Mouse (Mus musculus): ENCODE measurements around the gene Ankra2.

Gene Ankra2

DNA sequence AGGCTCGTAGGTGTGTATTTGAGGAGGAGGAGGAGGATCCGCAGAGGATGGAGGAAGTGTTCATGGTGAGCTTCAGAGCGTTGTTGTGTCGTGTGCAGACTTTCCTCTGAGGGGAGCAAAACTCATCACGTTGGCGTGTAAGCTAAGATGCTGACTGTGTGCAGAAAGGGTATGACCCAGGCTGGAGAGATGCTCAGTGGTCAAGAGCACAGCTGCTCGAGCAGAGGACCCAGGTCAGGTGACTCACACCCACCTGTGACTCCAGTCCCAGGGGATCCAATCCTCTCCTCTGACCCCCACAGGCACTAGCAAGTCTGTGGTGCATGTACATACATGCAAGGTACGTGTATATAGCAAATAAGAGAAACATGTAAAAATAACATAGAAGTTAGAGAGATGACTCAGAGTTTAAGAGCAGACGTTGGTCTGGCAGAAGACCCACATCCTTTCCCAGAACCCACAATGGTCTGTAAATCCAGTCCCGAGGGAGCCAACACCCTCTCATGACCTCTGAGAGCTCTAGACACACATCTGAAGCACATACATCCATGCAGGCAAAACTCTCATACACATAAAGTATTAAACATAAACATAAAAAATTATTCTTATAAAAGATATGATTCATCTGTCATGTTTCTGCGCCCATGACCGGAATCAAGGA, 18.2 kb downstream of the Ankra2 start:
- in situ Hi-C loops (cut with MboI; ENCODE audit: low pct_unique_long_range_greater_than_20kb in 1 of 2, low sequenced_read_pairs in 2 of 2, unreplicated experiment in 1 of 2): no loop called here

DNA sequence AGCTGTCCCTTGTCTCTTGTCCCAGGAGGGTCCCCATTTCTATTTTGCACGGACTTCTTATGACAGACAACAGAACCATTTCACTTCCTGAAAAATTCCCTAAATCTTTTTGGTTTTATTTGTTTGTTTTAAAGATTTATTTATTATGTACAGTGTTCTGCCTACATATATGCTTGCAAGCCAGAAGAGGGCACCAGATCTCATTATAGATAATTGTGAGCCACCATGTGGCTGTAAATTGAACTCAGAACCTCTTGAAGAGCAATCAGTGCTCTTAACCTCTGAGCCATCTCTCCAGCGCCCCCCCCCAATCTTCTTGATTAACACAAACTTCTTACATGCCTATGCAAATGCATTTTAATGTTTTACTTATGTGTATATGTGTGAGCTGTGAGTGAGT, 27.8 kb downstream of the Ankra2 start:
- in situ Hi-C loops (cut with MboI; ENCODE audit: low pct_unique_long_range_greater_than_20kb in 1 of 2, low sequenced_read_pairs in 2 of 2, unreplicated experiment in 1 of 2): no loop called here

DNA sequence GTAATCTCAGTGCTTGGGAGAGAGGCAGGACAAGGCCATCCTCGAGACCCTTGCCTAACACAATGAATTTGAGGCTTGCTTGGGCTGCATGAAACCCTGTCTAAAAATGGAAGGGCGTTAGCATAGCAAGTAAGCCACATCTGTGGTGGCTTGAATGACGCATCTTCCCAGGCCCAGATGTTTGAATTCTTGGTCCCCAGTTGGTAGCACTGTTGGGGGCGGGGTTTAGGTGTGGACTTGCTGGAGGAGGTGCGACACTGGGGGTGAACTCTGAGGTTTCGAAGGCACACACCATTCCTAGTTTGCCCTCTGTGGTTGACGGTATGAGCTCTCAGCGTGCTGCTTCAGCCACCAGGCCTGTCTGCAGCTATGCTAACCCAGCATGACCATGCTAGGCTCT, 28.8 kb downstream of the Ankra2 start:
- in situ Hi-C loops (cut with MboI; ENCODE audit: low pct_unique_long_range_greater_than_20kb in 1 of 2, low sequenced_read_pairs in 2 of 2, unreplicated experiment in 1 of 2): no loop called here

DNA sequence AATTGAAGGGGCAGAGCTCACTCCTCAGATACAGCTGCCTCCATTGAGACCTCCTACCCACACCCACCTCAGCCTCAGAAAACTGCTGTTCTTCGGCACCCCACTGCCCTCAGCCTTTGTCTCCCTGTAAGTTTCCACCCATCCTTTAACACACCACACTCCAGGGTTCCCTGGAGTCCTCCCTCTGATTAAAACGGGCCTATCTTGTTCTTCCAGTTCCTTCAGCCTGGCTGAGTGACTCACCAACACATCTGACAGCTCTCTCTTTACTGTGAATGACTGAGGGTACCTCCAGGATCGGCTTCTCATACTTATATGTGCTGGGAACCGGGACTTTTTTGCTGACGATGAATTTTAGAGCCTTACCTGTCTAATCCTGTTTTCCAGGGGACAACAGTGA, 33.2 kb downstream of the Ankra2 start:
- in situ Hi-C loops (cut with MboI; ENCODE audit: low pct_unique_long_range_greater_than_20kb in 1 of 2, low sequenced_read_pairs in 2 of 2, unreplicated experiment in 1 of 2): no loop called here

DNA sequence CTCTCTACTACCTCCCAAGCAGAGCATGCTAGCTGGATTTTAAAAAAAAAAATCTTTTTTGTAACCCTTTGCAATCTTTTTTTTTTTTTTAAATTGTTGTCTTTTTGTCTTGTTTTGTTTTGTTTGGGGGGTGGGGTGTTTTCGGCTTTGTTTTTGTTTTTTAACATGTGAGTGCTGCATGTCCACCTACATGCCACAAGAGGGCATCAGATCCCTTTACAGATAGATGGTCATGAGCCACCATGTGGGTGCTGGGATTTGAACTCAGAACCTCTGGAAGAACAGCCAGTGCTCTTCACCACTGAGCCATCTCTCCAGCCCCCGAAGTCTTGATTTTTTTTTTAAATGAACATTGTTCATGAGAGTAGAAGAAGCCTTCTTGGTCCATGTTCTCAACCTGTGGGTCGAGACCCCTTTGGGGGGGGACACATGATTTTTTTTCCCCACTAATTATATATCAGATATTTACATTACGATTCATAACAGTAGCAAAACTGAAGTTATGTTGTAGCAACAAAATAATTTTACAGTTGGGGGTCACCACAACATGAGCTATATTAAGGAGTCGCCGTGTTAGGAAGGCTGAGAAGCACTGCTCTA, 35.1 kb downstream of the Ankra2 start:
- in situ Hi-C loops (cut with MboI; ENCODE audit: low pct_unique_long_range_greater_than_20kb in 1 of 2, low sequenced_read_pairs in 2 of 2, unreplicated experiment in 1 of 2): no loop called here

DNA sequence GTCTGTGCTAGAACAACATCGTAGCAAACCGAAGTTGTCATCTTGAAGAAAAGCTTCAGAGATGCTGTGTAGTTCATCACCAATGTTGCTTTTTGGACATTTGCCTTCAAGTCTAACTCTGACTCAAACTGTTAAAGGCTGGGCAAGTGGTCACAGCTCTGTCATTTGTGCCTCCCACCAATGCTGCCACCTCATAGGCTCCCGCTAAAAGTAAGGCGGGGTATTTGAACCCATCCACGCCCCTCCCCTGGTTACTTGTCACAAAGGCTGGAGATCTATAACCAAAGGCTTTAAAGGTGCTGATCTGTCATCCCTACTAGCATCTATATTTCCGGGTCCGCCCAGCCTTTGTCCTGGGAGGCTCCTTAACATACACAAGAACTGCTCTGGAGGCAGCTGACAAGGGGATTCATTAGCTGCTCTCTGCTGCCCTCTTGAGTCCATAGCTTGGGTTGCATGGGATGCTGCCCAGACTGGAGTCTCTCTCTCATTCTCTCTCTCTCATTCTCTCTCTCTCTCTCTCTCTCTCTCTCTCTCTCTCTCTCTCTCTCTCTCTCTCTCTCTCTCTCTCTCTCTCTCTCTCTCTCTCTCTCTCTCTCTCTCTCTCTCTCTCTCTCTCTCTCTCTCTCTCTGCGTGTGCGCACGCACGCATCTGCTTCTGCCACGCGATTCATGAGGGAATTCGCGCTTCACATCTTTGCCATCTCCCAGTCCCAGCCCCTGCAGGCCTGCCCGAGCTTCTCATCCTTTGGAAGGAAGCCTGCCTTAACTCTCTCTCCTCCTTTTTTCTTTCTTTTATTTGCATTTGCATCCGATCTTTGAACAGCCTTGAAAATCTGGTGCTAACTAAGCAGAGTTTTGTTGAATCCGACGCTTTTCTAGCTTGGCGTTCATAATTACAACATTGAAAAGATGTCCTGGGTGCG, 36.2 kb downstream of the Ankra2 start:
- in situ Hi-C loops (cut with MboI; ENCODE audit: low pct_unique_long_range_greater_than_20kb in 1 of 2, low sequenced_read_pairs in 2 of 2, unreplicated experiment in 1 of 2): no loop called here

DNA sequence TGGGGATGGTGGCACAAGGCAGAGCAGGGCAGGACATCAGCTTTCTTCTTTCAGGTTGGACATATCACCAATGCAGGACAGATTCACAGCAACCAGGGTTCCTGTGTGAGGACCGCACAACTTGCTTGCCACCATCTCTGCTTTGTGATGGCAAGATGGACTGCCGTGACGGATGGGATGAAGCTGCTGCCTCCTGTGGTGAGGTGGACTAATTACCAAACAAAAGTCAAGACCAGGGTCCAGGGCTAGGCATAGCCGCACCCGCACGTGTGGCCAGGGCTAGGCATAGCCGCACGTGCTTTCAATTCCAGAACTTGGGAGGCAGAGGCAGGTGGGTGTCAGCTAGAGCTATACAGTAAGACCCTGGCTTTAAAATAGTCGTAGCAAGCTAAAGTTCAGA, 42.4 kb downstream of the Ankra2 start:
- in situ Hi-C loops (cut with MboI; ENCODE audit: low pct_unique_long_range_greater_than_20kb in 1 of 2, low sequenced_read_pairs in 2 of 2, unreplicated experiment in 1 of 2): no loop called here

DNA sequence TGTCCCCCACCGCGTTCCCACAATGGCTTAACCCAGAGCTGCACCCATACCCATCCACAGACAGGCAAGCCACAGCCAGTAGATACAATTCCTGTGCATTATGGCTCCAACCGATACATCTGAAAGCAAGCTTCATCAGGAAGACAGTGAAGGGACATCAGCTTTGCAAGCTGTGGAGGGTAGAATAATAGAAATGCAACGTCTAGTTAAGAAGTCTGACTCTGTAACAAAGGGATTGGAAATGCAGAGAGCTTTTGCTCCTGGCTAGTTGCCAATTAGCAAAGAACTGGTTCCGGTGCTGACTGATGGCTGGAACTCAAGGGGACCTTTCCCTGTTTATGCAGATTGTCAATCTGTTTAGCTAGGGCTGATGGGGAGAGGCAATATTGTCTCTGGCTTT, 43.5 kb downstream of the Ankra2 start:
- in situ Hi-C loops (cut with MboI; ENCODE audit: low pct_unique_long_range_greater_than_20kb in 1 of 2, low sequenced_read_pairs in 2 of 2, unreplicated experiment in 1 of 2): no loop called here

DNA sequence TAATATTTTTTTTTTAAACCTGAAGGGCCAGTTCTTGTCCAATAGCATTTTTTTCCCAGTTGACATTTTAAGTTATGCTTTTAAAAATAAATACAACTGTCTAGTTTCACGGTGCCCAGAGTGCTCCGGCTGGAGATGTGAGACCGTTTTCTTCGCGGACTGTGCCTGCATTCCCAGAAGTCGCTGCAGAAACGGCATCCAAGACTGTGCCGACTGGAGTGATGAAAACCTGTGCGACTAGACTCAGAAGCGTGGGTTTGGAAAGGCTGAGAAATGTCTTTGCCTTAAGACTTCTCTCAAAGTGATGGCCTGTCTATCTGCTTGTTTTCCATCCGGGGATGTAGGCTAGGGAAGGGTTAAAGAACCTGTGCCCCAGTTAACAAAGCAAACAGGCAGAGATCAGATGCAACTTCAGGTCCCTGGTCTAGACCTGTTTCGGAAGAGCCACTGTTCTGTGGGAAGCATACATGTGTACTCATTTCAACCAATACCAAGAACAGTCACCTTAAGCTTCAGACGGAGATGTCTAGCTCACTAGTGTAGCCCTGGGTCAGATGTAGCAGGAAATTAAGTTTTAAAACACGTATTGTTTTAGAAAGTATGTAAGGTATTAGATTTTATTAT, 44.1 kb downstream of the Ankra2 start:
- in situ Hi-C loops (cut with MboI; ENCODE audit: low pct_unique_long_range_greater_than_20kb in 1 of 2, low sequenced_read_pairs in 2 of 2, unreplicated experiment in 1 of 2): no loop called here

DNA sequence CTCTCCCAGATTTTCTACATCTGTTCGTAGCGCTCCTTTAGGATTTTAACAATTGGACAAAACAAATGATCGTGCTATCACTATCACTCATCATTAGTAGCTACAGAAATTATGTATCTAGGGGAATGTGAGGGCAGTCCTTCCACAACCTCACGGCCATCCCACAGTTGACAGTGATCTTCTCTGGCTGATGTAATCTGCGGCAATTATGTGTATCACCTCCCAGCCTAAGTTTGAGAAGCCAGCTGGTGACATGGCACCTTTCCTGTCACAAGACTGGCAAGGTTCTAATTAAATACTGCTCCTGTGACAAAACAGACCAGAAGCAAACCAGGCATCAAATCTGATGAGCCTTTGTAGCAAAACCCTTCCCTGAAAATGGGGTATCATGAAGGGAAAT, 45.1 kb downstream of the Ankra2 start:
- in situ Hi-C loops (cut with MboI; ENCODE audit: low pct_unique_long_range_greater_than_20kb in 1 of 2, low sequenced_read_pairs in 2 of 2, unreplicated experiment in 1 of 2): no loop called here

DNA sequence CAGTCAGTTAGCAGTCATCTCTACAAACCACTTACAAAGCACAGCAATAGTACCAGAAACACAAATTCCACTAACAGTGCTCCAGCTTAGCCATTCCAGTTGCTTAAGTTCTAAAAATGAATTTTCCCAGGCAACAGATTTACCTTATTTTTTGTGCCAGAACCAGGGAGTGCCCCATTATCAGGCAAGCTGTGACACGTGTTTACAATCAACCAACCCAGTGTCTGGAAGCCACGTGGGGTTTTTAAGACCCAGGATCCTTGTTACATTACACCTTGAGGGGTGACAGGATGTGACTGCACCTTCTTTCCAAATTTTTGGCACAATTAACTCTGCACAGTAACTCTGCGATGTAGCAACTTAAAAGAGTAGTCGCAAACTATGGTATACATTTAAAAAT, 45.9 kb downstream of the Ankra2 start:
- in situ Hi-C loops (cut with MboI; ENCODE audit: low pct_unique_long_range_greater_than_20kb in 1 of 2, low sequenced_read_pairs in 2 of 2, unreplicated experiment in 1 of 2): no loop called here

DNA sequence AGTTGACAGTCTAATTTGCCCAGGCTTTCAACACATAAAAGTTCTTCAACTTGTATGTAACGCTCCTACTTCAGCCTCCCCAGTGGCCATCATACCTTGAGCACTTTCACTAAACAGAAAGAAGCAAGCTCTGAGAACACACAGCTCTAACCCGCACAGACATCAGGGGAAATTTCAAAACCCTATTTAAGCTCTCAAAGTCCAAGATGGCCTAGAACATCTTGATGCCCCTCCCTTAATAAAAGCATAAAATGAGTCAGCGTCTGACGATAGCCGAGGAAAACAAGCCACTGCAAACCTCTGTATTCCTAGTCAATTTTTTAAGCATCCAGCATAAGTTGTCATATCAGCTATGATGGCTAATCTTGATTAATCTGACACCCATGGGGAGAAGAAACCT, 48.7 kb downstream of the Ankra2 start:
- in situ Hi-C loops (cut with MboI; ENCODE audit: low pct_unique_long_range_greater_than_20kb in 1 of 2, low sequenced_read_pairs in 2 of 2, unreplicated experiment in 1 of 2): no loop called here

DNA sequence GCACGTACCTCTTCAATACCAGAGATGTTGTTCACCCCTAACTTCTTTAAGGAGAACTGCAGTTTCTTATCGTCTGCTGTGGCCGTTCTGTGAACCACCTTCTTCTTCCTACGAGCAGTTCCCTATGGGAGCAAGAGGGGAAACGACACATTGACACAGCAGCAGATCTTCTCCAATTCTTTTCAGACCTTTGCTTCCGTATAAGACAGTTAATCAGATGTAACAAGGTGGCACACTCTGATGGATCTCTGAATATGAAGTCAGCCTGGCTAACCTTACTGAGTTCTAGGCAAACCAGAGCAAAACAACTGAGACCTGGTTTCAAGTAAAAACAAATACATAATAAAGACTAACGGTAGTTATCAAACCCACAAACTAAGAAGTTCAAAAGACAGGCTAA, 50.8 kb downstream of the Ankra2 start:
- in situ Hi-C loops (cut with MboI; ENCODE audit: low pct_unique_long_range_greater_than_20kb in 1 of 2, low sequenced_read_pairs in 2 of 2, unreplicated experiment in 1 of 2): no loop called here

DNA sequence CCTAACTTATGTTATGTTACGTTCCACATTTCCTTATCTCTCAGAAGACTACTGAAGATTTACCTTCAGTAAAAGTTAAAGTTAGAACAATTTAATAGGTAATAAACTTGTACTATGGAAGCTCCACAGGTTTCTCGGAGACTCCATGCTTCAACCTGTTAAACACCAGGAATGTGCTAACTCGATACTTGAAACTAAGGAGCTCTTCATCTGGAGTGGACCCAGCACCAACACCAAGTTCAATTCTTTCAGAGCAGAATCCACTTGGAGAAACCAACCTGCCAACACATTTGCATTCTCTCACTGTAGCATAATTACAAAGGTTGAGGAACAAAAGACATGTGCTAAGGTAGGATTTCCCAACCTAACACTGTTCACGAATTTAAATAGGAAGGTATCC, 52.2 kb downstream of the Ankra2 start:
- in situ Hi-C loops (cut with MboI; ENCODE audit: low pct_unique_long_range_greater_than_20kb in 1 of 2, low sequenced_read_pairs in 2 of 2, unreplicated experiment in 1 of 2): no loop called here

DNA sequence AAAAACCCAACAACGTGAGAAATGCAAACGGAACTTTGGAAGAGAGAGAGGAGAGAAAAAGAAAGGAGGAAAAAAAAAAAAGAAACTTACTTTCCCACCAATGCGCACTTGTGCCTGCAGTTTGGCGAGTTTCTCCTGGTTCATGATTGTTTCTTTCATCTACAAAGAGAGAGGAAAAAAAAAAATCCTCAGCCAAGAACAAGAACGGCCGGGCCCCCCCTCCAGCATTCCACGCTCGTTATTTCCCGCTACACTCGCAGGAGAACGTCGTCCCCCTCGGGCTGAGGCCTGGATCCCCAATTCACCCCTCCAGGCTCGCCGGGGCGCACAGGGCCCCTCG, 53.2 kb downstream of the Ankra2 start:
- in situ Hi-C loops (cut with MboI; ENCODE audit: low pct_unique_long_range_greater_than_20kb in 1 of 2, low sequenced_read_pairs in 2 of 2, unreplicated experiment in 1 of 2): no loop called here

DNA sequence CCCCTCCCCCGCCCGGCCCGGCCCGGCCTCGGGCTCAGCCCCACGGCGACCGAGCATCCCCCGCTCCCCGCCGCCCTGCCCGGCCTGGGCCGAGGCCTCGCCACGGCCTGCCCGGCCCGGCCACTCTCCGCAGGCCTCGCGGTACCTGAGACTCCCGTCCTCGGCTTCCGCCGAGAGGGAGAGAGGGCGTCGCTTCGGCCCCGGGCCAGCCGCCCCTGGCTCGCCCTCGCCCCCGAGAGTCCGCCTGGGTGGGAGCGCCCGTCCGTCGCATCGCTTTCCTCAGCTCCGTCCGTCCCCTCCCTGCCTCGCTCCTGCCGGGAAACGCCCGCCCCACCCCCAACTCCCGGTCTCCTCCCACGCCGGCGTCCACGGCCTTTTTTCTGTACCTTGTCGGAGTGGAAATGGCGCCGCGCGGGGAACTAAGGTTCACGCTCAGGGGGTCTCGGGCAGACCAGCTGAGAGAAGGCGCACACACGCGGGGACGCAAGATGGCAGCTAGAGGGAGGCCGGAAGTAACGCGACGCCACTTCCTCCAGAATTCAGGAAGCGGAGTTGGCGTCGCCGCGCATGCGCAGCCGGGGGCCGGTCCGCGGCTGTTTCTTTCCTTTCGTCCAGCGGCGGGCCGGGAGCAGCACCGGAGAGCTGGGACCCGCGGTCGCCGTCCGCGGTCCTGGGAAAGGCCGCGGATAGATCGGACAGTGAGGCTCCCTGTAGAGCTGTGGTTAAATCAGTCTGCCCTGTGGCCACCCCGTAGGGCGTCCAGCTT, 53.8 kb downstream of the Ankra2 start, which contains the start of gene Btf3:
Gene Btf3 (minus strand): TSS at position 527 of the 766 bp plus-strand sequence.
- in situ Hi-C loops (cut with MboI; ENCODE audit: low pct_unique_long_range_greater_than_20kb in 1 of 2, low sequenced_read_pairs in 2 of 2, unreplicated experiment in 1 of 2): no loop called here

DNA sequence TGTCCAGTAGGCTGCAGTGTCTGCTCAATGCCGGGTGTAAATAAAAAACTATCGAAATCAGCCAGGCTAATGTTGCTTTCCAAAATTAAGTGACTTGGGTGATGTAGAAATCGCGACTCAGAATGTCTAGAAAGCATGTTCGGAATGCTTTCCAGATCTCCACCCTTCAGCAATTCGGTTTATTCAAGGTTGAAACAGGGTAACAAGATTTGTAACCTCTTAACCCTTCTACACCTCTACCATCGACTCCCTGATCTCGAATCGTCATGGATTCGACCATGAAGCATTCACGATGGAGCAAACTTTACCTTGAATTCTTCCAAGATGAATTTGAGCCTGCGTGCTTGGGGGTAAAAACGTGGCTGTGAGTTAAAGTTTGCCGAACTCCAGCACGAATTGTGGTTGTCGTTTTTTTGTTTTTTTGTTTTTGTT, 54.4 kb downstream of the Ankra2 start:
- in situ Hi-C loops (cut with MboI; ENCODE audit: low pct_unique_long_range_greater_than_20kb in 1 of 2, low sequenced_read_pairs in 2 of 2, unreplicated experiment in 1 of 2): no loop called here

DNA sequence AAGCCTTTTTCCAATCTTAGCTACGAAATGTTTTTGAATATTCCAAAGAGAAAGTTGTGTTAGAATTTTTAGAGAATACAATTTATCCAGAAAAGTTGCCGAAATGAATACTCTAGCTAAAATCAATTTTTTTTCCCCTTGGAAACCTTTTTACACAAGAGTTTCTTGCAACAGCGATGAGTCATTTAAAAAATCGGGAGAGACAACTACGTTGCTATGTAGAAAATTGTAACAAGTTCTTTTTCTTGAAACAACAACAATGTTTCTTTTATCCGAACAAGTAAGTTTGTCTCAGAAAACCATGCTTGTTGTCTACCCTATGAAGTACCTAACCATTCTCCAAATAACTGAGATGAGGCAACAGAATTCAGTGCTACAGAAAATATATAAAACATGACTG, 55.0 kb downstream of the Ankra2 start:
- in situ Hi-C loops (cut with MboI; ENCODE audit: low pct_unique_long_range_greater_than_20kb in 1 of 2, low sequenced_read_pairs in 2 of 2, unreplicated experiment in 1 of 2): no loop called here
